Mouse (Mus musculus): ENCODE measurements around the gene Plekhf1. TPM values are rescaled to one million over a fixed set of nuclear protein-coding genes. Genes with fewer than 3 reads are reported as not detected.

Gene Plekhf1
- polyA plus RNA-seq, 1 experiment from 2014 or later, result 0.37 TPM

DNA sequence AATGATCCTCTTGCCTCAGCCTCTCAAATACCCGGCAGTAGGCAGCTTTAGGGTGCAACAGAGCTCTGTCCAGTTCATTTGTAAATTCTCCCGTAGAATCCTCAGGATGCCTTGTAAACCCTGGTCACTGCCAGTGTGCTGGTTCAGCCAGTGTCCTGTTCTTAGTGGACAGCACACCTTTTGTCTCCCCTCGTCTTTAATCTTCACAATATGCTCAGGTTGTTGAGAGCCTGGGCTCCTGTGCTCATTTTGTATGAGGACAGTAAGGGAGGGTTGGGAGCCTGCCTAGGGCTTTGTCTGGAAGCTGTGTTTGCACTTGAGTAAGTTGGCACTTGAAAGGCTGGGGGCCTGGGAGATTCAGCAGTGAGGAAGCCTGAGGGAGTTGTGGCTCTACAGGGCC lies 47.9 kb downstream of the Plekhf1 start:
- DNase-seq (no peak), ATAC-seq (ENCODE audit: low FRiP score, low TSS enrichment) (no peak)
- Histone ChIP-seq H3K9me3 (ENCODE audit: control insufficient read depth, low read length) (no peaks in the 10 kb centered on the region), H3K4me2 (ENCODE audit: low read length) (no peak overlapping the region), H3K9ac (replicated peaks; ENCODE audit: low read length) (no peak overlapping the region), H3K4me1 (ENCODE audit: control insufficient read depth, insufficient read depth, low read length) (peaks cover 15% of the 10 kb centered on the region; the same call in 1 of the 2 replicates), H3K4me3 (replicated peaks; ENCODE audit: low read depth, low read length) (no peak overlapping the region), H3K27ac (replicated peaks; ENCODE audit: low read depth, low read length) (no peak overlapping the region), H3K27me3 (ENCODE audit: control insufficient read depth, insufficient read depth, low read length) (no peaks in the 10 kb centered on the region), H3K36me3 (ENCODE audit: control insufficient read depth, insufficient read depth, low read length) (no peaks in the 10 kb centered on the region)
- 70% methylated on average over 3 of the region's 3 CpGs for WGBS

DNA sequence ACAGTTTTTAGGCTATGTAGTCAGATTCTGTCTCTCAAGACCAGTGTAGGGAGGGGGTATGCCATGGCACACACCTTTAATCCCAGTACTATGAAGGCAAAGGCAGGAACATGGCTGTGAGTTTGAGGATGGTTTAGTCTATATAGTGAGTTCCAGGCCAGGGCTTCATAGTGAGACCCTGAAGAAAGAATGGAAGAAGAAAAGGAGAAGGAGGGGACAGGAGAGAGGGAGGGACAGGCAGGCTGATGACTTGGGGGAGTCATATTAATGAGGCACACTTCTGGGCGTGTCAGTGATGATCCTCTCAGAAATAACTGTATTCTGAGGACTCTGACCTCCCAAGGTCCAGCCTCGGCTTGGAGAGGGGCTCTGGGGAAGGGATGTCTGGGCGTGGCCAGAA lies 51.8 kb downstream of the Plekhf1 start:
- Histone ChIP-seq H3K27ac (replicated peaks; ENCODE audit: low read depth, low read length) (no peak overlapping the region), H3K27me3 (ENCODE audit: control insufficient read depth, insufficient read depth, low read length) (no peaks in the 10 kb centered on the region), H3K4me3 (replicated peaks; ENCODE audit: low read depth, low read length) (no peak overlapping the region), H3K4me2 (ENCODE audit: low read length) (no peak overlapping the region), H3K9ac (replicated peaks; ENCODE audit: low read length) (no peak overlapping the region), H3K4me1 (ENCODE audit: control insufficient read depth, insufficient read depth, low read length) (peaks cover 13% of the 10 kb centered on the region), H3K9me3 (ENCODE audit: control insufficient read depth, low read length) (no peaks in the 10 kb centered on the region), H3K36me3 (ENCODE audit: control insufficient read depth, insufficient read depth, low read length) (no peaks in the 10 kb centered on the region)
- 79% methylated on average over 3 of the region's 3 CpGs for WGBS
- DNase-seq (no peak), ATAC-seq (ENCODE audit: low FRiP score, low TSS enrichment) (no peak)

DNA sequence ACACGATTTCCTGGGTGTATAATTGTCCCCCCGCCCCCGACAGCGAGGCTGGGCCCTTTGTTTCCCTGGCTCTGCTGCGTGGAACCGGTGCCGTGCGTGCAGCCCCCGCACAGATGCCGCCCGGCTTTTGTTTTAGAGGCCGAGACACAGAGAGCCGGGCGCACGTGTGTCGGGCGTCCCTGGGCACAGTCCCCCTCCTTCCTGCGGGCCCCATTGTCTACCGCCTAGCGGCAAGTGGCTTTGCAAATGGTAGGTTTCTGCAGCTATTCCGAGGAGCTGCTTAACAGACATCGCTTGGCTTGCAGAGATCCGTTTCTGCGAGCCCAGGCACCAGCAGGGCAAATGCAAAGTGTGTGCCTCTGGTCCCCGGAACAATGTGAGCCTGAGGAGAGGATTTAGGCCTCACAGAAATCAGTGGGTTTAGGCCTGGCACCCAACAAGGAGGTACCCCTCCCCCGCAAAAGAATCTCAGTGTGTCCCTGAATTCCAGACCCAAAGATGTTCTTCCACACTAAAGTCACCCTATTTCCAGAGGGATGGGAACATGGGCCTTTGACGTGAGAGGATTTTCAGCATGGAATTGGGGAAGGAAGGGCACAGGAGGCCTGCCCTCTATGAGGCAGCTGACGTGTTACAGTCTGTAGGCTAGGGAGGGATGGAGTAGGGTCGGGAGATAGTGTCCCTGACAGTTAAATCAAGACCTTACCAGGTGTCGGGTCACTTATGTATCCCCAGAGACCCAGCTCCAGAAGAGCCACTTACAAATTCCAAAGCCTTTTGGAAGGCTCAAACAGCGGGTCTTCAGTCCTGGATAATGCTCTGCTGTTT lies 53.3 kb downstream of the Plekhf1 start:
- H3K27me3 ChIP-seq (ENCODE audit: control insufficient read depth, insufficient read depth, low read length), result no peaks in the 10 kb centered on the region
- ATAC-seq (ENCODE audit: low FRiP score, low TSS enrichment), result peak; percentile 80
- peak overlapping the region; percentile 59 for H3K4me2 ChIP-seq (ENCODE audit: low read length)
- WGBS, result 7% methylated on average over 31 of the region's 31 CpGs
- peak overlapping the region; percentile 25; the same call in 1 of the 2 replicates for H3K4me3 ChIP-seq (replicated peaks; ENCODE audit: low read depth, low read length)
- no peaks in the 10 kb centered on the region for H3K36me3 ChIP-seq (ENCODE audit: control insufficient read depth, insufficient read depth, low read length)
- peak overlapping the region; percentile 63 for H3K9ac ChIP-seq (replicated peaks; ENCODE audit: low read length)
- peaks cover 13% of the 10 kb centered on the region for H3K4me1 ChIP-seq (ENCODE audit: control insufficient read depth, insufficient read depth, low read length)
- H3K27ac ChIP-seq (replicated peaks; ENCODE audit: low read depth, low read length), result peak overlapping the region; percentile 81
- peak; percentile 81 for DNase-seq
- no peaks in the 10 kb centered on the region for H3K9me3 ChIP-seq (ENCODE audit: control insufficient read depth, low read length)

DNA sequence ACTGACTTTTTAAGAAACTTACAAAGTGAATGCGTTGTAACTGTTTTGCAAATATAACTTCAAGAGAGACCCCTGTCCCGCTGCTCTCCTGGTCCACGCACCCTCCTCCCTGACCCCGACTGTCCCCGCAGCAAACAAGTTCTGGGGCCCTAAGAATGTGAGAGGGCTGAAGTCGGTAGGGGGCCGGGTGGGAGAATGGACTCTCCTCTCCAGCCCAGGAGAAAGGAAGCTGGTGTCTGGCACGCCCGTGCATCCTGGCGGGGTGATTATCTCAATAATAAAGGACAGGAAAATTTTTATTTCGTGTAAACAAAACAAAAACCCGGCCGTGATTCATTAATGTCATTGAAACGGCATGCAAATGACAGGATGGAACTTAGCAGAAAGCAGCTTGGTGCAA lies 53.9 kb downstream of the Plekhf1 start:
- WGBS, result 8% methylated on average over 14 of the region's 14 CpGs
- ATAC-seq (ENCODE audit: low FRiP score, low TSS enrichment) (no peak), DNase-seq (no peak)
- Histone ChIP-seq H3K27me3 (ENCODE audit: control insufficient read depth, insufficient read depth, low read length) (no peaks in the 10 kb centered on the region), H3K27ac (replicated peaks; ENCODE audit: low read depth, low read length) (peak overlapping the region; percentile 81), H3K9me3 (ENCODE audit: control insufficient read depth, low read length) (no peaks in the 10 kb centered on the region), H3K4me1 (ENCODE audit: control insufficient read depth, insufficient read depth, low read length) (peaks cover 13% of the 10 kb centered on the region), H3K4me2 (ENCODE audit: low read length) (peak overlapping the region; percentile 59), H3K36me3 (ENCODE audit: control insufficient read depth, insufficient read depth, low read length) (no peaks in the 10 kb centered on the region), H3K9ac (replicated peaks; ENCODE audit: low read length) (peak overlapping the region; percentile 63), H3K4me3 (replicated peaks; ENCODE audit: low read depth, low read length) (peak overlapping the region; percentile 25)

DNA sequence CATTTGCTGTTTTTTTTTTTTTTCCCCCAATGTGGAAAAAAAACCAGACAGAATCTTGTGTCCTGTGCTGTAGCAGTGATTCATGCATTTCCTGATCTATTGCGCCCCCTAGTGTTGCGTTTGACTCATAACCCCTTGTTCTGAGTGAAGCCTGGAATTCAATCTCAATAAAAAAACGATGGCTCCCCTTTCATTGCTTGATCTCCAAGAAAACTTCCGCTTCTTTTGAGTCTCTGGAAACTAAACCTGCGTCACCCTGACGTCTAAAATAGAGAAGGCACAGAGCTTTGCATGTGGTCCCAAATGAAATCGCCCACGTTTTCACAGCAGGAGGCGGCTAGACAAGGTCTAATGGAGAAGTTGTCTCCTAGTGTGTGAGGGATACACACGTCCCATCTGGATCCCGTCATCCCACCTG lies 60.1 kb downstream of the Plekhf1 start:
- H3K36me3 ChIP-seq (ENCODE audit: control insufficient read depth, insufficient read depth, low read length), result no peaks in the 10 kb centered on the region
- H3K27ac ChIP-seq (replicated peaks; ENCODE audit: low read depth, low read length), result no peak overlapping the region
- peak; percentile 87 for DNase-seq
- H3K4me1 ChIP-seq (ENCODE audit: control insufficient read depth, insufficient read depth, low read length), result peaks cover 2% of the 10 kb centered on the region; the same call in 1 of the 2 replicates
- 18% methylated on average over 11 of the region's 11 CpGs for WGBS
- H3K9me3 ChIP-seq (ENCODE audit: control insufficient read depth, low read length), result no peaks in the 10 kb centered on the region
- H3K9ac ChIP-seq (replicated peaks; ENCODE audit: low read length), result no peak overlapping the region
- no peak overlapping the region for H3K4me3 ChIP-seq (replicated peaks; ENCODE audit: low read depth, low read length)
- H3K27me3 ChIP-seq (ENCODE audit: control insufficient read depth, insufficient read depth, low read length), result no peaks in the 10 kb centered on the region
- ATAC-seq (ENCODE audit: low FRiP score, low TSS enrichment), result no peak
- peak overlapping the region; percentile 30; the same call in 1 of the 2 replicates for H3K4me2 ChIP-seq (ENCODE audit: low read length)

Other genes with a start within 250 kb of the Plekhf1 start
- gene Uri1, start 204.5 kb downstream of the Plekhf1 start, polyA plus RNA-seq (2014; fragmentation: Nextera tagmentation; extraction: Ambion mirVana), result 29.2 and 37.4 TPM in 2 replicates
- gene Ccne1, start 120.5 kb downstream of the Plekhf1 start, polyA plus RNA-seq (2014; fragmentation: Nextera tagmentation; extraction: Ambion mirVana), result 11.9 and 14.1 TPM in 2 replicates
- 24.9 and 31.2 TPM in 2 replicates for gene 1600014C10Rik, start 44.8 kb downstream of the Plekhf1 start, polyA plus RNA-seq (2014; fragmentation: Nextera tagmentation; extraction: Ambion mirVana)
- gene Pop4, start 43.4 kb upstream of the Plekhf1 start, polyA plus RNA-seq (2014; fragmentation: Nextera tagmentation; extraction: Ambion mirVana), result 84.7 and 93.6 TPM in 2 replicates